Mouse (Mus musculus): ENCODE data around the gene Olfr199. TPM values are rescaled to one million over a fixed set of nuclear protein-coding genes. Genes with fewer than 3 reads are reported as not detected.
"Not testable (repeated sequence)": the region's sequence is repeated elsewhere in the genome, so short reads cannot be mapped to it uniquely, and the experiment has no call there.

The Olfr199 gene
- polyA plus RNA-seq (2012; rRNA removed) = 1.3 and 1.4 TPM in 2 replicates

DNA sequence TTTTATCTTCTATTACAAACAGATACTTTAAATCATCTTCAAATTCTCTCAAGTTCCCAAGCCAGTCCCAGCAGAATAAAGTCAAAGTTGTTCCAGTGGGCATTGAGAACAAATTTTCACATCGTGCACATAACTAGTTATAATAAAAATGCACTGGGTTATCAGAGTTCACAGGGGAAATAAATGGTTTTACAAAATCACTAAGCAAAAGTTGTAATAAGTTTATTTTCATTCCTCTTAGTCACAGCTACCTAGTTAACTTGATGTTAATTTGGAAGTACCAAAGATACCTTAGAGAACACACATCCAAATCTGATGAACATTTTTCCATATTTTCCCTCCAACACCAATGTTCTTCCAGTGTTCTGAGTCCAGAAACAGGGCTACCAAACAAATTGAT, at the start of gene Olfr199:
Gene Olfr199, minus strand, starts transcription at position 101 of the 400 bp plus-strand sequence.
- not testable (repeated sequence) for H3K27me3 ChIP-seq (ENCODE audit: control insufficient read depth, insufficient read depth, low read length); H3K4me1 ChIP-seq (ENCODE audit: control insufficient read depth, insufficient read depth, low read length); H3K36me3 ChIP-seq (ENCODE audit: control insufficient read depth, insufficient read depth, low read length); H3K27ac ChIP-seq (ENCODE audit: control insufficient read depth, insufficient read depth, low read depth, low read length); H3K4me3 ChIP-seq (ENCODE audit: control insufficient read depth, low read depth, low read length)

DNA sequence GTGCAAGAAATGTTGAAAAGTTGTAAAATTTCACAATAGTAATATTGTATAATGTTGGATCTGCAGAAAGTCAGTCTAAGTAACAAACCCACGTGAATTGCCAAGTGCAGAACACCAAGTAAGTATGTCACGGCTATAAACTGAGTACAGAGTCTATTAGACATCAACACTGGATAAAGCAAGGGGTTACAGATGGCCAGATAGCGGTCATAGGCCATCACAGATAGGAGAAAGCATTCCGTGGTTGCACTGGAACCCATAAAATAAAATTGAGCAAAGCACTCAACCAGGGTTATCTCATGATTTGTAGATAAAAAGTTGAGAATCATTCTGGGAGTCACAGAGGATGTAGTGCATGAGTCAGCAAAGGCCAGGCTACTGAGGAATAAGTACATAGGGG, 49.5 kb upstream of the Olfr199 start:
- not testable (repeated sequence) for H3K4me1 ChIP-seq (ENCODE audit: control insufficient read depth, insufficient read depth, low read length); H3K27me3 ChIP-seq (ENCODE audit: control insufficient read depth, insufficient read depth, low read length); H3K27ac ChIP-seq (ENCODE audit: control insufficient read depth, insufficient read depth, low read depth, low read length); H3K36me3 ChIP-seq (ENCODE audit: control insufficient read depth, insufficient read depth, low read length); H3K4me3 ChIP-seq (ENCODE audit: control insufficient read depth, low read depth, low read length)

DNA sequence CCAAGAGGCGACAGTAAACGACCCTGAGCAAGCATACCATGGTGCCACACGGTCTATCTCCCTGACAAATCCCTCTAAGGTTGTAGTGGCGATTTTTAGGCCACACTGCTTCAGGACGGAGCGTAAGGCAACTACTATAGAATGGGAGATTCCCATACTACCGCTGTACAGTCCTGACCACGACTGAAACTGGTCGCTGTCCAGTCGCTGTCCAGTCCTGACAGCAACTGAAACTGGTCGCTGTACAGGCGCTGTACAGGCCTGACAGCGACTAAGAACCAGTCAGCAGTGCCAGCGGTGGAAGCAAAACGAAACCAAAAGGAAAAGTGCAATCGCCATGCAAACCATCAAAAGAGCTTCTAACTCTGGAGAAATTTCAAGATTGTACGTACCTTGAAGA, 30.1 kb upstream of the Olfr199 start:
- H3K27ac ChIP-seq (ENCODE audit: control insufficient read depth, insufficient read depth, low read depth, low read length) = no peak overlapping the region
- H3K27me3 ChIP-seq (ENCODE audit: control insufficient read depth, insufficient read depth, low read length) = no peaks in the 10 kb centered on the region
- no peak overlapping the region for H3K4me3 ChIP-seq (ENCODE audit: control insufficient read depth, low read depth, low read length)
- no peaks in the 10 kb centered on the region for H3K36me3 ChIP-seq (ENCODE audit: control insufficient read depth, insufficient read depth, low read length)
- TF ChIP-seq CTCF (IDR thresholded peaks at IDR 0.05; ENCODE audit: control insufficient read depth, insufficient read depth, insufficient replicate concordance, low read depth, low read length) = no peak
- no peak for TF ChIP-seq POLR2A (IDR thresholded peaks at IDR 0.05; ENCODE audit: control insufficient read depth, low read depth, low read length)
- no peaks in the 10 kb centered on the region for H3K4me1 ChIP-seq (ENCODE audit: control insufficient read depth, insufficient read depth, low read length)

DNA sequence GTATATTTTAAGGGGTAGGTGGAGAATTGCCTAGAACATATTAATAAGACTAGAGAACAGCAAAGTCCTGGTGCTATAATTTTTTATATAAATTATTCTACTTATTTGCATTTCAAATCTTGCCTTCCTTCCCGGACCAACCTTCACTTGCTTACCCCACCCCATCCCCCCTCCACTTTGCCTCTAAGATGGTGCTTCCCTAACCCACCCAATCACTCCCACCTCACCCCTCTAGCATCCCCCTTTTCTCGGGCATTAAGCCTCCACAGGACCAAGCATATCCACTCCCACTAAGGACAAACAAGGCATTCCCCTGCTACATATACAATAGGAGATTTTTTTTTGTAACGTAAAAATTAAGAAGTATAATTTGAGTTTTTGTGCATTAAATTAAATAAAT, 1.7 kb downstream of the Olfr199 start:
- H3K36me3 ChIP-seq (ENCODE audit: control insufficient read depth, insufficient read depth, low read length); H3K27ac ChIP-seq (ENCODE audit: control insufficient read depth, insufficient read depth, low read depth, low read length); H3K4me1 ChIP-seq (ENCODE audit: control insufficient read depth, insufficient read depth, low read length); H3K4me3 ChIP-seq (ENCODE audit: control insufficient read depth, low read depth, low read length); H3K27me3 ChIP-seq (ENCODE audit: control insufficient read depth, insufficient read depth, low read length): not testable (repeated sequence)

DNA sequence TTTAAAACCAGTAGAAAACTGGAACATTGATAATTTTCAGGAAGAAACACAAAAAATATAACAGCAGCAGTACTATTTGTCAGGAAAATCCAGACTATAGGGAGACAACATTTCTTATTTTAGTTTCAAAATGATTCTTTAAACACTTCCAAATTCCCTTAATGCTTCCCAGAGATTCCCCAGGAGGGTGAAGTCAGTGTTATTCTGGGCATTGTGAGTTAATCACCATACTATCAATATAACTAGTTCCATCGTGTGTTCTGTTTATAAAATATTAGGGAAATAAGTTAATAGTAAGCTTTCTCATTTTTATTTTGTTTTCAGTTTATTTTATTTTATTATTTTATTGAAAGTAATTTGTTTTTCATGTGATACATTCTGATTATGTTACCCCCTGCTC, 16.1 kb downstream of the Olfr199 start, which contains the start of gene Olfr198:
Gene Olfr198, minus strand, starts transcription at position 101 of the 400 bp plus-strand sequence.
- not testable (repeated sequence) for H3K27me3 ChIP-seq (ENCODE audit: control insufficient read depth, insufficient read depth, low read length); H3K36me3 ChIP-seq (ENCODE audit: control insufficient read depth, insufficient read depth, low read length); H3K4me1 ChIP-seq (ENCODE audit: control insufficient read depth, insufficient read depth, low read length); H3K27ac ChIP-seq (ENCODE audit: control insufficient read depth, insufficient read depth, low read depth, low read length); H3K4me3 ChIP-seq (ENCODE audit: control insufficient read depth, low read depth, low read length)

DNA sequence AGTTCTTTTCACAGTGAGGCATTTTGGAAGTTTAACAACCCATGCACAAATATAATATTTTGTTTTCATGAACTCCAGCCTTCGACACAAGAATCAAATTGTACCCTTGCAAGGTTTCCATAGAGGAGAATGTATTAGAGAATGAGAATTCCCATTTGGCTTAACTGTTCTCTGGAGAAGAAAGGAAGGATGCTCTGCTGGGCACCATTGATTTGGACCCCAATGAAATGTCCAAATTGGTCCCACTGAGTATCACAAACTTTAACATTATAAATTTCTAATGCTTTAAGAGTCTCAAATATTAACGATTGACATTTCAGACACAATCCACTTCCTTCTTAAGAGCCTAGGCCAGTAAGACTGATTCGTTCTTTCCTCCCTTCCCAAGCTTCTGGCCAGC, 49.2 kb downstream of the Olfr199 start, which contains the start of gene Olfr196:
Gene Olfr196, minus strand, starts transcription at position 101 of the 400 bp plus-strand sequence.
- no peaks in the 10 kb centered on the region for H3K4me1 ChIP-seq (ENCODE audit: control insufficient read depth, insufficient read depth, low read length)
- no peaks in the 10 kb centered on the region for H3K27me3 ChIP-seq (ENCODE audit: control insufficient read depth, insufficient read depth, low read length)
- TF ChIP-seq CTCF (IDR thresholded peaks at IDR 0.05; ENCODE audit: control insufficient read depth, insufficient read depth, insufficient replicate concordance, low read depth, low read length) (no peak), POLR2A (IDR thresholded peaks at IDR 0.05; ENCODE audit: control insufficient read depth, low read depth, low read length) (no peak)
- H3K36me3 ChIP-seq (ENCODE audit: control insufficient read depth, insufficient read depth, low read length) = no peaks in the 10 kb centered on the region
- no peak within 1 kb of the TSS for H3K4me3 ChIP-seq (ENCODE audit: control insufficient read depth, low read depth, low read length)
- no peak within 1 kb of the TSS for H3K27ac ChIP-seq (ENCODE audit: control insufficient read depth, insufficient read depth, low read depth, low read length)

Other genes with a start within 250 kb of the Olfr199 start
- 0.22 and 0.28 TPM in 2 replicates for gene Olfr183, start 224.4 kb downstream of the Olfr199 start, polyA plus RNA-seq (2012; rRNA removed)
- not detected in 2 replicates for gene Olfr186, start 189.5 kb downstream of the Olfr199 start, polyA plus RNA-seq (2012; rRNA removed)
- gene Olfr187, start 180.0 kb downstream of the Olfr199 start, polyA plus RNA-seq (2012; rRNA removed) = not detected in 2 replicates
- gene Olfr190, start 141.8 kb downstream of the Olfr199 start, polyA plus RNA-seq (2012; rRNA removed) = not detected in 2 replicates
- gene Olfr191, start 129.9 kb downstream of the Olfr199 start, polyA plus RNA-seq (2012; rRNA removed) = not detected in 2 replicates
- not detected in 2 replicates for gene Olfr193, start 107.9 kb downstream of the Olfr199 start, polyA plus RNA-seq (2012; rRNA removed)
- 0.04 and 0.15 TPM in 2 replicates for gene Olfr194, start 98.7 kb downstream of the Olfr199 start, polyA plus RNA-seq (2012; rRNA removed)
- gene Olfr195, start 72.7 kb downstream of the Olfr199 start, polyA plus RNA-seq (2012; rRNA removed) = not detected in 2 replicates
- not detected in 2 replicates for gene Olfr196, start 49.3 kb downstream of the Olfr199 start, polyA plus RNA-seq (2012; rRNA removed)
- not detected in 2 replicates for gene Olfr198, start 16.2 kb downstream of the Olfr199 start, polyA plus RNA-seq (2012; rRNA removed)
- not detected in 2 replicates for gene Olfr201, start 52.9 kb upstream of the Olfr199 start, polyA plus RNA-seq (2012; rRNA removed)
- gene Olfr202, start 67.0 kb upstream of the Olfr199 start, polyA plus RNA-seq (2012; rRNA removed) = not detected in 2 replicates
- not detected in 2 replicates for gene Olfr203, start 79.1 kb upstream of the Olfr199 start, polyA plus RNA-seq (2012; rRNA removed)
- gene Olfr204, start 98.5 kb upstream of the Olfr199 start, polyA plus RNA-seq (2012; rRNA removed) = not detected in 2 replicates
- not detected in 2 replicates for gene Olfr205, start 111.4 kb upstream of the Olfr199 start, polyA plus RNA-seq (2012; rRNA removed)
- gene Olfr206, start 129.5 kb upstream of the Olfr199 start, polyA plus RNA-seq (2012; rRNA removed) = not detected in 2 replicates
- gene Olfr209, start 144.2 kb upstream of the Olfr199 start, polyA plus RNA-seq (2012; rRNA removed) = not detected in 2 replicates
- gene Gabrr3, start 187.6 kb upstream of the Olfr199 start, polyA plus RNA-seq (2012; rRNA removed) = 0.02 TPM in 1 of 2 replicates, not detected in the other